Mouse (Mus musculus): ENCODE data around the gene Foxf1. TPM values are rescaled to one million over a fixed set of nuclear protein-coding genes. Genes with fewer than 3 reads are reported as not detected.

Foxf1 gene
- polyA plus RNA-seq, 1 experiment from 2014 or later = 1.7 TPM

GRCm38 (mm10) chr8:121080361-121081090, 3.7 kb upstream of the Foxf1 start:
- under 1% methylated on average over 49 of the region's 49 CpGs for WGBS
- Histone ChIP-seq H3K27me3 (ENCODE audit: control insufficient read depth, insufficient read depth, low read length) (peaks cover 99% of the 10 kb centered on the region), H3K27ac (no peak overlapping the region), H3K9me3 (ENCODE audit: control insufficient read depth, low read length) (no peaks in the 10 kb centered on the region), H3K9ac (no peak overlapping the region), H3K4me1 (replicated peaks; ENCODE audit: control insufficient read depth, insufficient read depth, low read length) (peaks cover 21% of the 10 kb centered on the region; the same call in 1 of the 2 replicates), H3K4me3 (replicated peaks; ENCODE audit: low read length) (no peak overlapping the region), H3K36me3 (replicated peaks; ENCODE audit: control insufficient read depth, insufficient read depth) (no peaks in the 10 kb centered on the region), H3K4me2 (replicated peaks) (no peak overlapping the region)
- no peak for ATAC-seq (ENCODE audit: low FRiP score)
- no peak for DNase-seq (ENCODE audit: low spot score)

DNA sequence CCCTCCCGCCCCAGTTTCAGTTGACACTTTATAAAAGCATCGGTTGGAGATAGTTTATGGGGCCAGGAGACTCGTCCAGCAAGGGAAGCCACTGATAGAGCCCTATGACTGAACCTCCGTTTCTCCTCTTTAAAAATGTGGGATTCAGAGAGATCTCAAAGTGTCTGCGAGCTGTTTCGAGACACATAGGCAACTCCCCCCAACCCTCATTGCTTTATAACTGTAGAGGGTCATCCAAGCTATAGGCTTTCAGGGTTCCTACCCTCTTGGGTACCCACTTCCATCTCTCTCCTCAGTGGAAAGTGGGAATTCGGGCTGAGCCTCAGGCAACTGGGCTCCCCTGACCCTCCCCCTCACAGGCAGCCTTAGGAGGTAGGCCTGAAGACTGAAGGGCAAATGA, 2.8 kb upstream of the Foxf1 start:
- Histone ChIP-seq H3K27me3 (ENCODE audit: control insufficient read depth, insufficient read depth, low read length) (peaks cover 99% of the 10 kb centered on the region), H3K9me3 (ENCODE audit: control insufficient read depth, low read length) (no peaks in the 10 kb centered on the region), H3K4me1 (replicated peaks; ENCODE audit: control insufficient read depth, insufficient read depth, low read length) (peaks cover 21% of the 10 kb centered on the region; the same call in 1 of the 2 replicates), H3K4me2 (replicated peaks) (no peak overlapping the region), H3K4me3 (replicated peaks; ENCODE audit: low read length) (no peak overlapping the region), H3K9ac (no peak overlapping the region), H3K27ac (no peak overlapping the region), H3K36me3 (replicated peaks; ENCODE audit: control insufficient read depth, insufficient read depth) (no peaks in the 10 kb centered on the region)
- DNase-seq (ENCODE audit: low spot score) (no peak), ATAC-seq (ENCODE audit: low FRiP score) (no peak)
- WGBS = 5% methylated on average over 7 of the region's 7 CpGs

GRCm38 (mm10) chr8:121082218-121083092, 1.7 kb upstream of the Foxf1 start:
- under 1% methylated on average over 57 of the region's 57 CpGs for whole genome bisulfite sequencing
- H3K9ac ChIP-seq = no peak overlapping the region
- H3K9me3 ChIP-seq (ENCODE audit: control insufficient read depth, low read length) = no peaks in the 10 kb centered on the region
- no peak overlapping the region for H3K27ac ChIP-seq
- H3K36me3 ChIP-seq (replicated peaks; ENCODE audit: control insufficient read depth, insufficient read depth) = no peaks in the 10 kb centered on the region
- ATAC-seq (ENCODE audit: low FRiP score) = no peak
- H3K27me3 ChIP-seq (ENCODE audit: control insufficient read depth, insufficient read depth, low read length) = peaks cover 99% of the 10 kb centered on the region
- H3K4me1 ChIP-seq (replicated peaks; ENCODE audit: control insufficient read depth, insufficient read depth, low read length) = peaks cover 21% of the 10 kb centered on the region; the same call in 1 of the 2 replicates
- no peak overlapping the region for H3K4me3 ChIP-seq (replicated peaks; ENCODE audit: low read length)
- no peak for DNase-seq (ENCODE audit: low spot score)
- peak overlapping the region; percentile 56 for H3K4me2 ChIP-seq (replicated peaks)

DNA sequence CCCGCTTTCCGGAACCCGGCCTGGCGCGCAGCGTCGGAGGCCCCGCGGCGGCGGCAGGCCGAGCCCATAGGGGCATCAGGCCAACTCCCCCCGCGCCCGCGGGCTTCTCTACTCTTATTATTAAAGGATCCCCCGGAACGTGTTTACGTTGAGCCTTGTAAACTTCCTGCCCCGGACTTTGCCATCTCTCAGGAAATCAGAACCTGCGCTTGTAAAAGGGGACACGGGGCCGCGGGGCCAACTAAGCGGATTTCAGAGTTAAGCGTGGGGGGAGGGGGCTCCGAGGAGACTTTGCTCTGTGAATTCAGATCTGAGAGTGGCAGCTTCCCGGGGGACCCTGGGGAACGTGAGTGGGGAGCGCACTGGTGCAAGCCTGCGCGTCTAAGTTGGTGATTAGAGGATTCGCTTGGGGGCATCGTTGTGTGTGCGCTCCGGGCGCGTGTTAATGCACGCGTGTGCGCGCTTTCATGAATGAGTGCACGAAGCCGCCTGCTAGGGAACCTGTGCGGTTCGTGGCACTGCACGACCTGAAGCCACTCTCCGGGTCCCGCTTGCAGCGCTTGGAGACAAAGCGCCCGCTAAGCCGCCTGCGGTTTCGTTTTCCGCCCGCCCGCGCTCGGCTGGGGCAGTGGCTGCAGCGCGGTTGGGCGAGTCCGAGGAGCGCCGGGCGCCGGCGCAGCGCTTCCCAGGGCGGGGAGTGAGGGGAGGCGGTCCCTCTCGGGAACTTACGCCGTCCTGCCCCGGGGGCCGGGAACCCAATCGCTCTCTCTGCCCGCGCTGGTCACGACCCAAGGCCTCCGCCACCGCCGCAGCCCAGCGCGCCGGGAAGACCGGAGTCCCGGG, 872 bp upstream of the Foxf1 start:
- ATAC-seq (ENCODE audit: low FRiP score) = no peak
- Histone ChIP-seq H3K4me2 (replicated peaks) (peak overlapping the region; percentile 56), H3K4me3 (replicated peaks; ENCODE audit: low read length) (peak overlapping the region; percentile 28), H3K27ac (no peak overlapping the region), H3K4me1 (replicated peaks; ENCODE audit: control insufficient read depth, insufficient read depth, low read length) (peaks cover 21% of the 10 kb centered on the region; the same call in 1 of the 2 replicates), H3K9me3 (ENCODE audit: control insufficient read depth, low read length) (no peaks in the 10 kb centered on the region), H3K27me3 (ENCODE audit: control insufficient read depth, insufficient read depth, low read length) (peaks cover 99% of the 10 kb centered on the region), H3K36me3 (replicated peaks; ENCODE audit: control insufficient read depth, insufficient read depth) (no peaks in the 10 kb centered on the region), H3K9ac (no peak overlapping the region)
- DNase-seq (ENCODE audit: low spot score) = no peak
- under 1% methylated on average over 89 of the region's 89 CpGs for WGBS

DNA sequence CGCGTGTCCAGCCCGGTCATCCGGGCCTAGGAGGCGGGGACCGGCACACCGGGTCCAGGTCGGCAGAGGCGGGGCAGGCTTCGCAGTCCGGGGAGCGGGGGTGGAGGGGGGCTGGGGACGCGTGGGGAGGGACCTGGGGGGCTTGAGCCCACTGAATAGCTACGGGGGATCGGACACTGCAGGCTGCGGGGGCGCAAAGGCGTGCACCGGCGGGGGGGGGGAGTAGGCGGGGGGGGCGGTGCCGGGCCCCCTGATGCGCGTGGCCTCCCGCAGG, 313 bp upstream of the Foxf1 start:
- Histone ChIP-seq H3K9me3 (ENCODE audit: control insufficient read depth, low read length) (no peaks in the 10 kb centered on the region), H3K36me3 (replicated peaks; ENCODE audit: control insufficient read depth, insufficient read depth) (no peaks in the 10 kb centered on the region), H3K4me3 (replicated peaks; ENCODE audit: low read length) (peak overlapping the region; percentile 28), H3K27me3 (ENCODE audit: control insufficient read depth, insufficient read depth, low read length) (peaks cover 100% of the 10 kb centered on the region), H3K27ac (no peak overlapping the region), H3K9ac (no peak overlapping the region), H3K4me1 (replicated peaks; ENCODE audit: control insufficient read depth, insufficient read depth, low read length) (peaks cover 21% of the 10 kb centered on the region; the same call in 1 of the 2 replicates), H3K4me2 (replicated peaks) (peak overlapping the region; percentile 56)
- 0% methylated on average over 14 of the region's 27 CpGs for WGBS
- ATAC-seq (ENCODE audit: low FRiP score) (no peak), DNase-seq (ENCODE audit: low spot score) (no peak)

- Histone ChIP-seq H3K27me3 (ENCODE audit: control insufficient read depth, insufficient read depth, low read length) (peaks cover 100% of the 10 kb centered on the region), H3K27ac (no peak overlapping the region), H3K9ac (no peak overlapping the region), H3K4me3 (replicated peaks; ENCODE audit: low read length) (peak overlapping the region; percentile 28; the same call in 1 of the 2 replicates), H3K36me3 (replicated peaks; ENCODE audit: control insufficient read depth, insufficient read depth) (no peaks in the 10 kb centered on the region), H3K4me2 (replicated peaks) (peak overlapping the region; percentile 56), H3K9me3 (ENCODE audit: control insufficient read depth, low read length) (no peaks in the 10 kb centered on the region), H3K4me1 (replicated peaks; ENCODE audit: control insufficient read depth, insufficient read depth, low read length) (peaks cover 21% of the 10 kb centered on the region; the same call in 1 of the 2 replicates)
- WGBS = 2% methylated on average over 30 of the region's 30 CpGs
- ATAC-seq (ENCODE audit: low FRiP score) = no peak
- no peak for DNase-seq (ENCODE audit: low spot score)
These were observed 825 bp downstream of the Foxf1 start for GRCm38 (mm10) chr8:121085011-121085410.

GRCm38 (mm10) chr8:121085561-121085960, 1.4 kb downstream of the Foxf1 start:
- no peaks in the 10 kb centered on the region for H3K36me3 ChIP-seq (replicated peaks; ENCODE audit: control insufficient read depth, insufficient read depth)
- 21% methylated on average over 3 of the region's 3 CpGs for WGBS
- H3K4me2 ChIP-seq (replicated peaks) = no peak overlapping the region

GRCm38 (mm10) chr8:121086004-121086900, 2.1 kb downstream of the Foxf1 start:
- H3K4me3 ChIP-seq (replicated peaks; ENCODE audit: low read length) = no peak overlapping the region
- no peak overlapping the region for H3K27ac ChIP-seq
- no peaks in the 10 kb centered on the region for H3K36me3 ChIP-seq (replicated peaks; ENCODE audit: control insufficient read depth, insufficient read depth)
- WGBS = 5% methylated on average over 19 of the region's 19 CpGs
- DNase-seq (ENCODE audit: low spot score) (no peak), ATAC-seq (ENCODE audit: low FRiP score) (no peak)
- H3K27me3 ChIP-seq (ENCODE audit: control insufficient read depth, insufficient read depth, low read length) = peaks cover 100% of the 10 kb centered on the region
- H3K4me2 ChIP-seq (replicated peaks) = no peak overlapping the region
- no peaks in the 10 kb centered on the region for H3K9me3 ChIP-seq (ENCODE audit: control insufficient read depth, low read length)
- H3K4me1 ChIP-seq (replicated peaks; ENCODE audit: control insufficient read depth, insufficient read depth, low read length) = peaks cover 21% of the 10 kb centered on the region; the same call in 1 of the 2 replicates
- H3K9ac ChIP-seq = no peak overlapping the region

More at GRCm38 (mm10) chr8:121085561-121085960, 1.4 kb downstream of the Foxf1 start:
- H3K4me3 ChIP-seq (replicated peaks; ENCODE audit: low read length) = peak overlapping the region; percentile 28; the same call in 1 of the 2 replicates
- H3K27ac ChIP-seq = no peak overlapping the region
- peaks cover 100% of the 10 kb centered on the region for H3K27me3 ChIP-seq (ENCODE audit: control insufficient read depth, insufficient read depth, low read length)
- ATAC-seq (ENCODE audit: low FRiP score) (no peak), DNase-seq (ENCODE audit: low spot score) (no peak)
- H3K9me3 ChIP-seq (ENCODE audit: control insufficient read depth, low read length) = no peaks in the 10 kb centered on the region
- H3K4me1 ChIP-seq (replicated peaks; ENCODE audit: control insufficient read depth, insufficient read depth, low read length) = peaks cover 21% of the 10 kb centered on the region; the same call in 1 of the 2 replicates
- H3K9ac ChIP-seq = no peak overlapping the region

Data from hindbrain, embryonic 14.5 days (tissue).